Mouse (Mus musculus) right cerebral cortex, adult 2 months (tissue): ENCODE data around the gene Zfp661.
A peak's percentile ranks its signal among the peaks of the same experiment; 100 is the strongest.

Experiments
- DNase-seq, 2 experiments: peaks; one replicate each; pipeline ENCODE4 v3.0.0; 2021 to 2022; ENCODE audit warnings: low spot score in 2 of 2

Zfp661 gene

DNA sequence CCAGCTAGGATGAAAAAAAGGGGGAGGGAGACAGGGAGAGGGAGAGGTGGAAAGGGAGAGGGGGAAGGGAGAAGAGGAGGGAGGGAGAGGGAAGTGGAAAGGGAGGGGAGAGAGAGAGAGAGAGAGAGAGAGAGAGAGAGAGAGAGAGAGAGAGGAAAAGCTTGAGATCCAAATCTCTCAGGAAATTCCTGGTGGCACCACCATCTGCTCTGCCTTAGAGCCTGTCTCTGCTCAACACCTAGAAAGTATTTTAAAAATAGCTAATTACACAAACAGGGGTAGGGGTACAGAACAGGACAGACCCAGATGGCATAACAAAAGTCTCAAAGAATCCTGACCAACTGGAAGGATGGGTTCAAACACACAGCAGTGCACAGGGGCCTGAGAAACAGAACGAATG is 36.4 kb downstream of the Zfp661 start:
- DNase-seq, result no peak

DNA sequence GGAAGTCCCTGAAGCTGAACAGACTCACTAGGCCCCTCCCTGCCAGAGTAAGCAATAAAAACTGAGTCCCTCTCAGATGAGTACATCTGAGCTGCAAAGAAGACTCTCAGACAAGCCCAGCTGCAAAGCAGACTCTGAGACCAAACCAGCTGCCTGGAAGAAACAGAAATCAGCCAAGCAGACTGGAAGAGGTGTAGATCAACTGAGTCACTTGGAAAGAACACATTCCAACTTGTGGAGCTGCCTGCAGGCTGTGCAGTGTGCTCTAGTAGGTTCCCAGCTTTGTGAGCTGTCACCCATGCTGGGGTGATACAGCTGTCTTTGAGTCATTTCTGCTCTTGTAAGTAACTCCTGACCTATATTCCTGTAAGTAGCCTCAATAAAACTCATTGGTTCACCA is 37.2 kb downstream of the Zfp661 start:
- no peak for DNase-seq

DNA sequence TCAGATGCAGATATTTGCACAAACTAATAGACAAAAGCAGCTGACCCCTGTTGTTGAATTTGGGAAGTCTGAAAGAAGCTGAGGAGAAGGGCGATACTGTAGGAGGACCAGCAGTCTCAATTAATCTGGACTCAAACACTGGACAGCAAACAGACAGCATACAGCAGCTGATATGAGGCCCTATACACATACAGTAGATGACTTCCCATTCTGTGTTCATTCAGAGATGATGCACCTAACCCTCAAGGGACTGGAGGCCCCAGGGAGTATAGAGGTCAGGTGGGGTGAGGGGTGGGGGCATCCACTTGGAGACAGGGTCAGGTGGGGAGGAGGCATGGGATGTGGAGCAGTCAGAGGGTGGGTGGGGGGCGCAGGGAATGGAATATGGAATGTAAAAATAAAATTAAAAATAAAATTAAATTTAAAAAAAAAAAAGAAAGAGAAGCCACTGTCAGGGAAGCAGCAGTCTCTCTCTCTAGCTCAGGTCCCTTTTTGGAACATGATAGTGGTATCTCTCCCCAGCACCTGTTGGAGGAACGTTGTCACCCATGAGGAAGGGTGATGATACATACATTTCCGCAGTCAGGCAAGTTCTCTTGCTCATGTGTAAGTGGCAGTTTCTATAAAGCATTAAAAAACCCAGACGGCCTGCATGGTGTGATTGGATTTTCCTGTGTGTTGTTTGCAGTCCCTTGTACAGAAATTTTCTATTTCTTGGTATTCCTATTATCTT is 38.4 kb downstream of the Zfp661 start:
- no peak for DNase-seq

DNA sequence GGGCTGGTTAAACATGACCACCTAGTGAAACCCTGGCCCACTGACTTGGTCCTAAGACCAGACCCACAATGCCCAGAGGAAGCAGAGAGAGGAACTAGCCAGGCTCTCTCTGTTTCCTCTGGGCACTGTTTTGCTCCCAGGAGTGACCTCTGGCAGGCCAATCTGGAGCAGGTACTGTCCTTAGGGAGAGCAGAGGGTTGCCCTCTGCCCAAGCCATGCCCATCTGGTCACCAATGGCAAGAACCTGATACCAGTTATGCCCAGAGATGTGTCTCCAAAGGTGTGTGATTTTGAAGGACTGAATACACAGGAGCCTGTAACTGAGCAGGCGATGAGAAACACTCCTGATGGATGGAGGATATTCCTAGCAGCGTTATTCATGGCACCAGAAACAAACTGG is 45.2 kb downstream of the Zfp661 start:
- DNase-seq, result no peak

DNA sequence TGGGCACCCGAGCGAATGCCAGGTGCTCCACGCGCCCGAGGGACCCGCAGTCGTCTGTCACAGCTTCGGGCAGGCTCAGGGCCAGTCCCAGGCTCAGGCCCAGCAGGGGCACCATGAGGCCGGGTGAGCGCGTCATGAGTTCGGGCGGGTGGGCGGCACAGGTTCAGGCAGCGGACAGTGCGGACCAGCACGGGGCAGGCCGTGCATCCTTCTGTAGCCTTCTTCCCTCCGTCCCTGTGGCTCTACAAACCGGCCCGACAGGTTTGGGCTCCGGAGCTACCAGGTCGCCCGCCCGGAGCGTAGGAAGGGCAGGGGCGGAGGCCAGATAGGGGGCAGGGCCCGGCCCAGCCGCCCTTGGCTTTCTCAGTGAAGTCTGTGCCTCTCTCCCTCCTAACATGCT is 45.7 kb downstream of the Zfp661 start, which contains the start of gene Prom2:
TSS of gene Prom2 (minus strand) at position 283 of the 400 bp plus-strand sequence.
- no peak for DNase-seq

DNA sequence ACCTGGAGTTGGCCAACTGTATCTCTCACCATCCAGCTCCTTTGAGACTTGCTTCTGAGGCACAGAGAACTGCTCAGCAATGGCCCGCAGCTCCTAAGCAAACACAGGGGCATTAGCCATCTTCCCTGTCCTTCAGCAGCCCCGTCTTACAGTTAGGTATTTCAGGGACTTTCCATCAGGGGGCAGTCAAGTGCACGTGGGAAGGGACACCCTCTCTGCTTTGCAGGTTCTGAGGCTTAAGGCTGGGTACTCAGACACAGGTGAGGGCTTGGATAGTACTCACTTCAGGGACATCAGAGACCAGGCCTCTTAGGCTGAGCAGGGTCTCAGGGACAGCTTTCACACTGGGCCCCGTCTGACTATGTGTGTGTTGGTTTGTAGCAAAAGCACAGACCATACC is 47.4 kb downstream of the Zfp661 start:
- peak in 1 of 2 experiments; percentile 50 for DNase-seq

DNA sequence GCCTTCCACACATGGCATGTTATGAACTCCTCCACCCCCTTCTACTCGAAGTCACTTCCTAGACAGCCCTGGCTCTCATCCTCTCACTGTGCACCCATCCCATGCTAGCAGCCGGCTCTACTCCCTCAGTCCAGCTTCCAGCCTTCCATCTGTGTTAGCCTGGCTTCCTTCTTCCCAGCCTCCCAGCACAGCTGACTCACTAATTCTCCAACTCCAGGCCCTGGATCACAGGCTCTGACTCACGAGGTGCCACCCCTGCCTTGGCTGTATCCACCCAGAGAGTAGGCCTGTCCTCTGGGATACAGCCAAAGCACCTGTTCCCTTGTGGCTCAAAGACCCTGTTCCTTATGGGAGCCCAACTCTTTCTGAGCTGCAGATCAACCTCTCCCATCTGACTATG is 49.3 kb downstream of the Zfp661 start:
- DNase-seq, result peak; percentile 63 to 65

DNA sequence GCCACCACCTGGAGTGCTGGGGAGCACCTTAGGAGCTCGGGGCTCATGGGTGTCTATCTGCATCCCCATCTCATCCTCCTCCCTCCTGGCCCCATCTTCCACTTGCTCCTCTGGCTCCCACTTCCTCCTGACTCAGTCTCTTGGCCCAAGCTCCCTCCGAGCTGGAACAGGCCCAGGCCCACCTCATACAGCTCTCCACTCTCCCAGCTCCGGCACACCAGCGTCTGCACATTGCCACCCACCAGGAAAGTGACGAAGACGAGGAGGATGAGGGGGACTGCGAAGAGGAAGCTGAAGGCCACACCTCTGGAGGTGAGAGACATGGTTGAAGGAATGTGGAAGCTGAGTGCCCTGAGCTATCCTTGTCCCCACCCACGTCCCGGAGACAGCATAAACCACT is 51.5 kb downstream of the Zfp661 start:
- peak; percentile 78 to 79 for DNase-seq

DNA sequence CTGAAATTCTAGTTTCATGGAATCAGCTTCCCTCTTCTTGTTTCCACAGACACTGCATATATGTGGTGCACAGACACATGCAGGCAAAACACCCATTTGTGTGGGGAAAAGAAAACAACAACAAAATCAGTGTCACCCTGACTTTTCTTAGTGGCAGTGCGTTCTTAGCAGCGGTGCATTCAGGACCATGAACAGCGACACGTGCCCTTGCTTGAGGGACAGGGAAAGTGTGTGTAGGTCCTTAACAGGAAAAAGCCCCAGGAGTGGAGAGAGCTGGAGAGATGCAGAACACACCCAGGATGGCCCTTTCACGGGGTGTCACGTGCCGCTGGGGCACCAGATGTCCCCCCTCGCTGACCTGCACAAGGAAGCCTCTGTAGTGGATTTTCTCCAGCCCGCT is 54.5 kb downstream of the Zfp661 start:
- no peak for DNase-seq

DNA sequence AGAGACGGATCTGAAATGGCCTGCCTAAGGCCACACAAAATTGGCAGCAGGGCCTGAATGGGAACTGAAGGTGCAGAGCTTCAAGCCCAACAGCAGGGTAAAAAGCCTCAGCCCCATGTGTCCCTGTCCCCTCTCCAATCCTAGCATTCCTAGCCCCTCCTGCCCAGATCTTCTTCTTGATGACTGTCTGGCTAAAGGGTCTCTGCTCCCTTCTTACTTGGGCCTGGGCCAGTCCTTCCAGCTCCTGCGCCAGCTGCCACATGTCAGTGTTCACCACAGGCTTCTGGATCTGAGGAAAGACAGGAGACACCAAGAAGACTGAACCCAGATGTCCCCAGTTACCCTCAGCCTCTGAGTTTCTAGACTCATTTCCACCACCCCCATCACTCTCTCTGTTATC is 55.3 kb downstream of the Zfp661 start:
- no peak for DNase-seq

DNA sequence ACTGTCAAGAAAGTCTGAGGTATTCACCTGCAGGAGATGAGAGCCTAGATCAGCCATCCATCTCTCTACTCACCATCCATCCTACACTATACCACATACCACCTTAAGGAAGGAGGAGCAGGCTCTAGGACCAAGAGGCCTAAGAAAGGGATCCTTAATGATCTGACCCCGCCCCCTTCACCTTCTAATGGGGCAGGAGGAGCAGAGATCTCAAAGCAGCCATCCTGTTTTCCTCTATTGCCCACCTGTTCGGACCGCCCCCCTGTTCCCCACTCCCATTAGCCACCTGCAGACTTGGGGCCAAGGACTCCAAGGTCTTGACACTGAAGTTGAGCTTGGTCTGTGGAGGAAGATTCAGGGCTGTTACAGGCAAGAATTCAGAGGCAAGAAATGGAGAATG is 56.5 kb downstream of the Zfp661 start:
- DNase-seq, result no peak

DNA sequence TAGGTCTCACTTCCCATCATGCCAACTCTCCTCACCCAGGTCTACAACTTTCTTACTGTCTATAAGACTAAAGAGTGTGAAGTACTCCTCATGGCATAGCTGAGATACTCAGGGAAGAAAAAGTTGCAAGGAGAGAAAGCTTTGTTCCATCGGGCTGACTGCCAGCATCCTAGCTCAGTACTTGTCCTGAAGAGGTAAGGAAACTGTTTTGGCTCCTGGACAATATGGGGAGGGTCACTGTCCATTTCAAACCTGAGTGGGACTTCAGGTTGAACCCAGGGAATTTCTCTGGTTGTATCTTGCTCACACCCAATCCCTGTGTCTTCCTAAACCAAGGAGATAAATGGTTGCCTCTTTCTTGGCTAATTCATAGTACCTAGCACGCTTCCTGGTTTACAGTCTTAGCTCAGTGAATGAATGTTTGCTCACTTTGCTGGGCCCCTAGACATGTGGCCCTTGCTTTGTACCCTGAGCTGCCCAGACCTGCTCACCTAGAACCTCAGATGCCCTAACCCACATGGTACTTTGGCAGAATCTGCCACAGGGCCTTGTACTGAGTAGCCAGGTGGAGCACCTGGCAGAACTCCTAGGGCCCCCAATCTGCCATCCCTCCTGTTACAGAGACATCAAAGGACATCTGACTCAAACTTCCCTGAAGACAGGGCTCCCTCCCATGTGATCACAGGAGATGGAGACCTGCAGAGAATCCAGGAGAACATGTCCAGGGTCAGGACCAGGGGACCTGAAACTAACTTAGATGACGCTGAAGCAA is 61.7 kb downstream of the Zfp661 start:
- no peak for DNase-seq
